Mouse (Mus musculus) adrenal gland, postnatal 4 days (tissue): Measurements from ENCODE around the gene Smc1b. TPM values are rescaled to one million over a fixed set of nuclear protein-coding genes. Genes with fewer than 3 reads are reported as not detected.

ENCODE experiments used
- DNase-seq, 2 experiments: peaks; one replicate each; pipeline ENCODE4 v3.0.0; 2021 to 2022; ENCODE audit warnings: low spot score in 2 of 2, mixed read lengths in 2 of 2
- total RNA-seq, 2 experiments: library from RNA; stranded (reverse); gene quantifications; 2 replicates each; pipeline ENCODE4 v1.2.3; 2021

The Smc1b gene
- total RNA-seq, 2 experiments from 2014 or later = 0.39 to 0.79 TPM

GRCm38 (mm10) chr15:85026197-85026596 is 105.6 kb downstream of the Smc1b start:
- no peak for DNase-seq

DNA sequence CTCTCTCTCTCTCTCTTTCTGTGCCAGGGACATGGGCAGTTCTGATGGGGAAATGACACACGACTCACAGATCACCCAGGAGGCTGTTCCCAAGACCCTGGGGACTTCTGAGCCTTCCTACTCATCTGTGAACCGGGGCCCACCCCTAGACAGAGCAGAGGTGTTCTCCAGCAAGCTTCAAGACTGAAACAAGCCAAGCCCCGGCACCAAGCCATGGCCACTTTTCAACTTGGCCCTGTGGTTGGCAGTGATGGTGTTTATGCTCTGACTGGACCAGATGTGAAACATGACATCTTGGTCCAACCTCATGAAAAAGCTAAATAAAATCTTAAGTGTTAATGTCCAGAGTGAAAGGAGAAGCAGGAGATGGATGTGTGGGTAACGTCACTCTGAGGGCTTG is 109.6 kb downstream of the Smc1b start:
- no peak for DNase-seq

DNA sequence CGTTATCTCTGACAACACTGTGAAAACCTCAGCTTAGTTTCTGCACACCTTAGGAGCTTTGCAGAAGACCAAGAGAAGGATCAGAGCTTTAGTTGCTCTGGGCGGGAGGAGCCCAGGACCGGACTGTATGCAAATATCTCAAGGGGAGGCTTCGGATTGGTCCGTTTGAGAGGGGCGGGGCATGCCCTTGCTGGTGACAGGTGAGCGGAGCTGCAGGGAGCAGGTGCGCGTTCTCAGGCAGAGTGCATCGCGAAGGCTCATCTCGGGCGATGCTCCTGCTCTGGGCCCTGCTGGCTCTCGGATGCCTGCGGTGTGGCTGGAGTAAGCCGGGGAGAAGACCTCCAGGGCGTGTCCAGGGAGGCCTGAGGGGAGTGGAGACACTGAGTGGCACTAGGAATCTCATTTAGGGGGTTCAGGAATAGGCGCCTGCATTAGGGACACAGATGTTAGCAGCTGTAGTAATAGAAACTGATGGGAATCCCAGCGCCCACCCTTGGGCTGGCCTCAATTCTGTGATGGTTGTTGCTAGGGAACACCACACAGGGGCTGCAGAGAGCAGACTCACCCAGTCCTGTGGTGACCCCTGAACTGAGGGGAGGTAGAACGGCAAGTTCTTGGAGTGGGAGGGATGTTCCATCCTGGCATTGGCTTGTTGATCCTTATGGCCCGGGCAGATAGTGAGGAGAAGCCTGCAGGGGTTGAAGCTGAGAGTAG is 114.7 kb downstream of the Smc1b start, which contains the start of gene Upk3a:
TSS of gene Upk3a (plus strand) at position 191 of the 714 bp plus-strand sequence.
- no peak for DNase-seq

- no peak for DNase-seq
These were observed 116.0 kb downstream of the Smc1b start for GRCm38 (mm10) chr15:85015771-85016170.

Other genes starting within 250 kb of the Smc1b start
- gene Gm29666, start 211.9 kb downstream of the Smc1b start, total RNA-seq = under 1 TPM; 0.65 to 0.70 TPM
- 10 to 100 TPM; 32.6 to 38.2 TPM for gene Nup50, start 208.6 kb downstream of the Smc1b start, total RNA-seq
- gene 5031439G07Rik, start 143.4 kb downstream of the Smc1b start, total RNA-seq = 10 to 100 TPM; 40.4 to 44.4 TPM
- gene Upk3a, start 114.8 kb downstream of the Smc1b start, total RNA-seq = not detected
- gene Fam118a, start 103.0 kb downstream of the Smc1b start, total RNA-seq = 10 to 100 TPM; 16.6 to 19.2 TPM
- gene Ribc2, start 114 bp upstream of the Smc1b start, total RNA-seq = not detected
- gene Fbln1, start 74.0 kb upstream of the Smc1b start, total RNA-seq = 10 to 100 TPM; 64.1 to 77.4 TPM
- 100 to 1,000 TPM; 149 to 156 TPM for gene Atxn10, start 204.3 kb upstream of the Smc1b start, total RNA-seq